8 mouse cellular contexts compared by ENCODE assay signal in the genomic region with DNA sequence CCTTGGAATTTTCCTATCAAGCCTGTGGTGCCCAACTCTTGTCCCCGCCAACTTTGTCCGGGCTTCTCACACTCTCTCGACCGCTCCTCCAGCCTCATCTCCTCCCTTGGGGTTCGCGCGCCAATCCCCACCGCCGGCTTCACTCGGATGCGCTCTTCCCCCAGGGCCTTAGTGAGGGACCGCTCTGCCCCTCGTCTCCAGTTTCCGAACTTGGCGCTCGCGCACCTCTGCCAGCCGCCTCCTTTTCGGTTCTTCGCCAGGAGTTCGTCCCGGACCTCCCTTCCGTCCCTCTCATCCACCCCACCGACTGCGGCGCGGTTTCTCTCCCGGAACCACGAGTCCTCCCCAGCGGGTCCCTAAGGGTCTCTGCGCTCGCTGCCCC. TPM values are rescaled to one million over a fixed set of nuclear protein-coding genes. Genes with fewer than 3 reads are reported as not detected.
DNase-seq lines count a peak whose midpoint lies in the region; ATAC-seq lines count a peak whose summit lies in the region.

No protein-coding gene starts in this region.

- H3K4me2 ChIP-seq in kidney, embryonic 15.5 days, result peak overlapping the region; percentile 84
- peak overlapping the region; percentile 97 for H3K4me2 ChIP-seq in forebrain, embryonic 16.5 days (ENCODE audit: low read length)
- H3K4me2 ChIP-seq in liver, embryonic 15.5 days, result peak overlapping the region; percentile 98

- H3K27me3 ChIP-seq in kidney, embryonic 15.5 days, result no peaks in the 10 kb centered on the region
- H3K27me3 ChIP-seq in forebrain, embryonic 16.5 days (replicated peaks; ENCODE audit: control insufficient read depth, insufficient read depth, low read length), result no peaks in the 10 kb centered on the region
- no peaks in the 10 kb centered on the region for H3K27me3 ChIP-seq in liver, embryonic 15.5 days

- H3K9ac ChIP-seq in kidney, embryonic 15.5 days, result peak overlapping the region; percentile 84
- peak overlapping the region; percentile 72 for H3K9ac ChIP-seq in forebrain, embryonic 16.5 days (replicated peaks; ENCODE audit: low read depth, low read length)
- H3K9ac ChIP-seq in liver, embryonic 15.5 days, result peak overlapping the region; percentile 84

- H3K36me3 ChIP-seq in kidney, embryonic 15.5 days, result peaks cover 36% of the 10 kb centered on the region
- H3K36me3 ChIP-seq in forebrain, embryonic 16.5 days (ENCODE audit: control insufficient read depth, insufficient read depth), result peaks cover 13% of the 10 kb centered on the region
- peaks cover 34% of the 10 kb centered on the region for H3K36me3 ChIP-seq in liver, embryonic 15.5 days (replicated peaks)

- H3K4me3 ChIP-seq in kidney, embryonic 15.5 days (replicated peaks), result peak overlapping the region; percentile 90
- peak overlapping the region; percentile 79 for H3K4me3 ChIP-seq in forebrain, embryonic 16.5 days (replicated peaks; ENCODE audit: low read length)
- H3K4me3 ChIP-seq in liver, embryonic 15.5 days (replicated peaks), result peak overlapping the region; percentile 82

- no peaks in the 10 kb centered on the region for H3K9me3 ChIP-seq in kidney, embryonic 15.5 days (replicated peaks)
- H3K9me3 ChIP-seq in forebrain, embryonic 16.5 days (ENCODE audit: control insufficient read depth, low read length), result no peaks in the 10 kb centered on the region
- no peaks in the 10 kb centered on the region for H3K9me3 ChIP-seq in liver, embryonic 15.5 days (replicated peaks)

- DNase-seq in kidney, postnatal 4 days, result no peak
- peak; percentile 50 for DNase-seq in ZHBTc4 (ENCODE audit: low read depth, low spot score)
- DNase-seq in testis, postnatal 10 days (ENCODE audit: low spot score), result peak; percentile 64
- DNase-seq in adrenal gland, postnatal 14 days, result no peak
- no peak for DNase-seq in kidney, adult 9 months

- peak overlapping the region; percentile 90 for H3K27ac ChIP-seq in kidney, embryonic 15.5 days
- peak overlapping the region; percentile 65; the same call in 1 of the 2 replicates for H3K27ac ChIP-seq in forebrain, embryonic 16.5 days (ENCODE audit: low read length)
- peak overlapping the region; percentile 76; the same call in 1 of the 2 replicates for H3K27ac ChIP-seq in liver, embryonic 15.5 days (replicated peaks)

- peak; percentile 50 for ATAC-seq in kidney, embryonic 15.5 days (replicated peaks; ENCODE audit: low FRiP score)
- peak; percentile 16 for ATAC-seq in forebrain, embryonic 16.5 days
- ATAC-seq in liver, embryonic 15.5 days (ENCODE audit: insufficient read depth), result peak; percentile 16

- H3K4me1 ChIP-seq in kidney, embryonic 15.5 days, result peaks cover 13% of the 10 kb centered on the region
- H3K4me1 ChIP-seq in forebrain, embryonic 16.5 days (replicated peaks; ENCODE audit: control insufficient read depth, insufficient read depth, low read length), result peaks cover 14% of the 10 kb centered on the region
- H3K4me1 ChIP-seq in liver, embryonic 15.5 days (replicated peaks), result peaks cover 26% of the 10 kb centered on the region

- WGBS in kidney, embryonic 15.5 days, result under 1% methylated on average over 32 of the region's 32 CpGs
- WGBS in forebrain, embryonic 16.5 days, result under 1% methylated on average over 32 of the region's 32 CpGs
- WGBS in liver, embryonic 15.5 days (ENCODE audit: insufficient replicate concordance), result under 1% methylated on average over 32 of the region's 32 CpGs

RNA-seq across cellular contexts. Expression of a gene that starts 0.5 kb away (rescaled TPM):
- 118 TPM in 2 replicates for polyA plus RNA-seq in kidney, embryonic 15.5 days (2015; fragmentation: Nextera tagmentation; extraction: Ambion mirVana)
- 107 and 109 TPM in 2 replicates for polyA plus RNA-seq in forebrain, embryonic 16.5 days (2015; fragmentation: Nextera tagmentation; extraction: Ambion mirVana)
- 43.2 and 44.4 TPM in 2 replicates for polyA plus RNA-seq in liver, embryonic 15.5 days (2015; fragmentation: Nextera tagmentation; extraction: Ambion mirVana)
- total RNA-seq in adrenal gland, postnatal 14 days (2021), result 59.3 and 67.0 TPM in 2 replicates

RNA-seq across cellular contexts. Expression of a gene that starts 9.7 kb away (rescaled TPM):
- polyA plus RNA-seq in kidney, embryonic 15.5 days (2015; fragmentation: Nextera tagmentation; extraction: Ambion mirVana), result 23.2 and 24.7 TPM in 2 replicates
- 20.5 and 20.8 TPM in 2 replicates for polyA plus RNA-seq in forebrain, embryonic 16.5 days (2015; fragmentation: Nextera tagmentation; extraction: Ambion mirVana)
- 10.5 and 13.4 TPM in 2 replicates for polyA plus RNA-seq in liver, embryonic 15.5 days (2015; fragmentation: Nextera tagmentation; extraction: Ambion mirVana)
- 32.3 and 44.0 TPM in 2 replicates for total RNA-seq in adrenal gland, postnatal 14 days (2021)

RNA-seq across cellular contexts. Expression of a gene that starts 20.2 kb away (rescaled TPM):
- polyA plus RNA-seq in kidney, embryonic 15.5 days (2015; fragmentation: Nextera tagmentation; extraction: Ambion mirVana), result 0.23 TPM in 2 replicates
- 0.26 and 0.35 TPM in 2 replicates for polyA plus RNA-seq in forebrain, embryonic 16.5 days (2015; fragmentation: Nextera tagmentation; extraction: Ambion mirVana)
- not detected in 2 replicates for polyA plus RNA-seq in liver, embryonic 15.5 days (2015; fragmentation: Nextera tagmentation; extraction: Ambion mirVana)
- total RNA-seq in adrenal gland, postnatal 14 days (2021), result not detected in 2 replicates

RNA-seq across cellular contexts. Expression of a gene that starts 36.0 kb away (rescaled TPM):
- polyA plus RNA-seq in kidney, embryonic 15.5 days (2015; fragmentation: Nextera tagmentation; extraction: Ambion mirVana), result 0.61 and 0.67 TPM in 2 replicates
- 0.09 and 0.11 TPM in 2 replicates for polyA plus RNA-seq in forebrain, embryonic 16.5 days (2015; fragmentation: Nextera tagmentation; extraction: Ambion mirVana)
- 0.07 and 0.12 TPM in 2 replicates for polyA plus RNA-seq in liver, embryonic 15.5 days (2015; fragmentation: Nextera tagmentation; extraction: Ambion mirVana)
- total RNA-seq in adrenal gland, postnatal 14 days (2021), result 0.15 and 0.19 TPM in 2 replicates

RNA-seq across cellular contexts. Expression of a gene that starts 47.4 kb away (rescaled TPM):
- 26.5 and 33.4 TPM in 2 replicates for polyA plus RNA-seq in kidney, embryonic 15.5 days (2015; fragmentation: Nextera tagmentation; extraction: Ambion mirVana)
- 156 and 181 TPM in 2 replicates for polyA plus RNA-seq in forebrain, embryonic 16.5 days (2015; fragmentation: Nextera tagmentation; extraction: Ambion mirVana)
- polyA plus RNA-seq in liver, embryonic 15.5 days (2015; fragmentation: Nextera tagmentation; extraction: Ambion mirVana), result 1.3 and 1.5 TPM in 2 replicates
- total RNA-seq in adrenal gland, postnatal 14 days (2021), result 15.5 and 24.3 TPM in 2 replicates

Comparison
In these comparisons a context has a peak if more than half of its experiments do, and no peak if none do; other contexts are left out.
1. DNase-seq: peak in ZHBTc4 (single experiment) and testis, postnatal 10 days (single experiment); none in kidney, postnatal 4 days (0 of 2), adrenal gland, postnatal 14 days (single experiment) and kidney, adult 9 months (single experiment).
2. Peak in every context shown above with its lines, with median percentiles within 50 percentile points of each other: ATAC-seq, H3K27ac ChIP-seq, H3K4me2 ChIP-seq, H3K4me3 ChIP-seq and H3K9ac ChIP-seq.